Mouse (Mus musculus): ENCODE results near the gene Cdkl1. TPM values are rescaled to one million over a fixed set of nuclear protein-coding genes. Genes with fewer than 3 reads are reported as not detected.

Gene Cdkl1
- polyA plus RNA-seq, 1 experiment from 2014 or later, result 0.81 TPM

- Histone ChIP-seq H3K9ac (ENCODE audit: low read length) (no peak overlapping the region), H3K9me3 (ENCODE audit: control insufficient read depth, low read length) (no peaks in the 10 kb centered on the region), H3K4me3 (ENCODE audit: low read depth, low read length) (no peak overlapping the region), H3K27ac (ENCODE audit: low read depth, low read length) (no peak overlapping the region), H3K4me1 (replicated peaks; ENCODE audit: control insufficient read depth, insufficient read depth, low read length) (peaks cover 8% of the 10 kb centered on the region; the same call in 1 of the 2 replicates), H3K36me3 (ENCODE audit: control insufficient read depth, insufficient read depth, low read length) (no peaks in the 10 kb centered on the region), H3K27me3 (ENCODE audit: control insufficient read depth, insufficient read depth, low read length) (no peaks in the 10 kb centered on the region), H3K4me2 (ENCODE audit: low read depth, low read length, severe bottlenecking) (no peak overlapping the region)
- no peak for DNase-seq (ENCODE audit: low spot score)
- 73% methylated on average over 3 of the region's 3 CpGs for WGBS
- ATAC-seq (replicated peaks; ENCODE audit: low FRiP score), result no peak
Observed at GRCm38 (mm10) chr12:69812986-69813385, 21.9 kb upstream of the Cdkl1 start.

GRCm38 (mm10) chr12:69811976-69812375, 20.9 kb upstream of the Cdkl1 start:
- no peak for DNase-seq (ENCODE audit: low spot score)
- no peaks in the 10 kb centered on the region for H3K36me3 ChIP-seq (ENCODE audit: control insufficient read depth, insufficient read depth, low read length)

DNA sequence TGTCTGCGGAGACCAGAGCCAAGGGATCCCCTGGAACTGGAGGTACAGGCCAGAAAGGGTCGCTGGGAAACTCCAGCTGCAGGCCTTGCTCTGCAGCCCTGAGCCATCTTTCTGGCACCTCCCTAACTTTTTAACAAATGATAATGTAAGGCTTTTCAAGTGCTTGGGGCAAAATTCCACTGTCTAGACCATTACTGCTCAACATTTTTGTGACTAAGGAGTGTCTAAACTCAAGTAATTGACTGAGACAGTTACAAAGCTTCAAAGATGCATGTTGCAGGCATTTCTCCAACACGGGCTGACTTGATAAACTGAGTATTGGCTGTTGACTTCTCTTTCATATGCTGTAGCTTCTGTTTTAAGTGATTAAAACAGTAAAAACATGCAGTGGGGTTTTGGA, 18.4 kb upstream of the Cdkl1 start:
- Histone ChIP-seq H3K9me3 (ENCODE audit: control insufficient read depth, low read length) (no peaks in the 10 kb centered on the region), H3K4me3 (ENCODE audit: low read depth, low read length) (no peak overlapping the region), H3K36me3 (ENCODE audit: control insufficient read depth, insufficient read depth, low read length) (no peaks in the 10 kb centered on the region), H3K27me3 (ENCODE audit: control insufficient read depth, insufficient read depth, low read length) (no peaks in the 10 kb centered on the region), H3K27ac (ENCODE audit: low read depth, low read length) (no peak overlapping the region), H3K9ac (ENCODE audit: low read length) (no peak overlapping the region), H3K4me1 (replicated peaks; ENCODE audit: control insufficient read depth, insufficient read depth, low read length) (peaks cover 5% of the 10 kb centered on the region; the same call in 1 of the 2 replicates), H3K4me2 (ENCODE audit: low read depth, low read length, severe bottlenecking) (no peak overlapping the region)
- WGBS, result 93% methylated on average over 3 of the region's 3 CpGs
- ATAC-seq (replicated peaks; ENCODE audit: low FRiP score) (no peak), DNase-seq (ENCODE audit: low spot score) (no peak)

More at GRCm38 (mm10) chr12:69811976-69812375, 20.9 kb upstream of the Cdkl1 start:
- no peak overlapping the region for H3K27ac ChIP-seq (ENCODE audit: low read depth, low read length)
- no peak overlapping the region for H3K4me2 ChIP-seq (ENCODE audit: low read depth, low read length, severe bottlenecking)
- H3K27me3 ChIP-seq (ENCODE audit: control insufficient read depth, insufficient read depth, low read length), result no peaks in the 10 kb centered on the region
- no peak overlapping the region for H3K9ac ChIP-seq (ENCODE audit: low read length)
- no peak overlapping the region for H3K4me3 ChIP-seq (ENCODE audit: low read depth, low read length)
- H3K9me3 ChIP-seq (ENCODE audit: control insufficient read depth, low read length), result no peaks in the 10 kb centered on the region
- WGBS, result 40% methylated on average over 1 of the region's 1 CpGs
- ATAC-seq (replicated peaks; ENCODE audit: low FRiP score), result no peak
- H3K4me1 ChIP-seq (replicated peaks; ENCODE audit: control insufficient read depth, insufficient read depth, low read length), result peaks cover 8% of the 10 kb centered on the region; the same call in 1 of the 2 replicates

DNA sequence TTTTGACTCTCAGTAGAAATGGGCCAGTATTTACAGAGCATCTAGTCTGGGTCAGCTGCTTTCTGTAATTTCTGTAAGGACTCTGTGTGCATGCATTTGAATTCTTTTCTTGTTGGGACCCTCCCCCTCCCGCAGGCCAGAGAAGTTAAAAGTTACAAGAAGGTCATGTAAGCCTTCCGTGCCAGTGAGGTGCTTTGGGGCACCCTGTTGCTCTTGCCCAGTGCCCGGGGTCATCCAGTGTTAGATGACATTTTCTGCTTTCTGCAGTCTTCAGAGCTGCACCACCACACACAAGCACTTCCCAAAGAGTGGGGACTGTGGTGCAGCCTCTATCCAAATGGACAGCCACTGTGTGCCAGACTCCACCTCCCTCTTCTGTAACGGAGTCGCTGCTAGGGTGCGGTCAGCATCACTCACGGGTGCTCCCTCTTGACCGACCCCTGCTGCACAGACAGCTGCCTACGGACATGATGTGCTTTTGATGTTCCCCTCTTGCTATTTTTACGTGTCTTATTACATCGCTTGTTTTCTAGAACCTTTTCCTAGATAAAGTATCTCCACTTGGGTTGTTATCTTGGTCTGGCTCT, 16.4 kb upstream of the Cdkl1 start:
- Histone ChIP-seq H3K4me1 (replicated peaks; ENCODE audit: control insufficient read depth, insufficient read depth, low read length) (no peaks in the 10 kb centered on the region), H3K27me3 (ENCODE audit: control insufficient read depth, insufficient read depth, low read length) (no peaks in the 10 kb centered on the region), H3K9me3 (ENCODE audit: control insufficient read depth, low read length) (no peaks in the 10 kb centered on the region), H3K36me3 (ENCODE audit: control insufficient read depth, insufficient read depth, low read length) (no peaks in the 10 kb centered on the region), H3K4me2 (ENCODE audit: low read depth, low read length, severe bottlenecking) (no peak overlapping the region), H3K4me3 (ENCODE audit: low read depth, low read length) (no peak overlapping the region), H3K27ac (ENCODE audit: low read depth, low read length) (no peak overlapping the region), H3K9ac (ENCODE audit: low read length) (no peak overlapping the region)
- WGBS, result 81% methylated on average over 11 of the region's 11 CpGs
- no peak for ATAC-seq (replicated peaks; ENCODE audit: low FRiP score)
- DNase-seq (ENCODE audit: low spot score), result no peak

DNA sequence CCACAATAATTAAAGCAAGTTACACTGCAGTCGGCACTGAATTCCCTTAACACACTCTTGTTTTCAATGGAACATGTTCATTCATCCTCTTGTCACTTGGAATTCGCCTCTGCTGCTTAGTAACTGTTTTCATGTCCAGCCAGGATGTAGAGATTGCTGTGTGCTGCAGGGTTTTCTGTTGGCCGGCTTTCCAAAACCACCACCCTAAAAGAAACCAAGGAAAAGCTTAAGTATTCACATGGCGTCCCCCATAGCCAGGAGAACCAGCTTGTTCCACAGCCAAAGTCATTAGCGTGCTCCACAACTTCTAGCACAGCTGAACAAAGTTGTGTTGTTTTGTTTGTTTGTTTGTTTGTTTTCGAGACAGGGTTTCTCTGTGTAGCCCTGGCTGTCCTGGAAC, 14.1 kb upstream of the Cdkl1 start:
- no peak for DNase-seq (ENCODE audit: low spot score)
- H3K36me3 ChIP-seq (ENCODE audit: control insufficient read depth, insufficient read depth, low read length), result no peaks in the 10 kb centered on the region

GRCm38 (mm10) chr12:69804393-69805070, 13.5 kb upstream of the Cdkl1 start:
- H3K9ac ChIP-seq (ENCODE audit: low read length), result no peak overlapping the region
- DNase-seq (ENCODE audit: low spot score) (no peak), ATAC-seq (replicated peaks; ENCODE audit: low FRiP score) (no peak)
- WGBS, result 94% methylated on average over 10 of the region's 10 CpGs
- H3K27me3 ChIP-seq (ENCODE audit: control insufficient read depth, insufficient read depth, low read length), result no peaks in the 10 kb centered on the region
- H3K27ac ChIP-seq (ENCODE audit: low read depth, low read length), result no peak overlapping the region
- no peaks in the 10 kb centered on the region for H3K4me1 ChIP-seq (replicated peaks; ENCODE audit: control insufficient read depth, insufficient read depth, low read length)
- no peak overlapping the region for H3K4me2 ChIP-seq (ENCODE audit: low read depth, low read length, severe bottlenecking)
- H3K36me3 ChIP-seq (ENCODE audit: control insufficient read depth, insufficient read depth, low read length), result no peaks in the 10 kb centered on the region
- H3K4me3 ChIP-seq (ENCODE audit: low read depth, low read length), result no peak overlapping the region
- no peaks in the 10 kb centered on the region for H3K9me3 ChIP-seq (ENCODE audit: control insufficient read depth, low read length)

More for the DNA sequence above, 14.1 kb upstream of the Cdkl1 start:
- Histone ChIP-seq H3K9ac (ENCODE audit: low read length) (no peak overlapping the region), H3K27ac (ENCODE audit: low read depth, low read length) (no peak overlapping the region), H3K4me1 (replicated peaks; ENCODE audit: control insufficient read depth, insufficient read depth, low read length) (no peaks in the 10 kb centered on the region), H3K4me3 (ENCODE audit: low read depth, low read length) (no peak overlapping the region), H3K27me3 (ENCODE audit: control insufficient read depth, insufficient read depth, low read length) (no peaks in the 10 kb centered on the region), H3K9me3 (ENCODE audit: control insufficient read depth, low read length) (no peaks in the 10 kb centered on the region), H3K4me2 (ENCODE audit: low read depth, low read length, severe bottlenecking) (no peak overlapping the region)
- 91% methylated on average over 6 of the region's 6 CpGs for WGBS
- no peak for ATAC-seq (replicated peaks; ENCODE audit: low FRiP score)

GRCm38 (mm10) chr12:69803196-69803595, 12.1 kb upstream of the Cdkl1 start:
- Histone ChIP-seq H3K27me3 (ENCODE audit: control insufficient read depth, insufficient read depth, low read length) (no peaks in the 10 kb centered on the region), H3K4me3 (ENCODE audit: low read depth, low read length) (no peak overlapping the region), H3K9me3 (ENCODE audit: control insufficient read depth, low read length) (no peaks in the 10 kb centered on the region), H3K27ac (ENCODE audit: low read depth, low read length) (no peak overlapping the region), H3K4me2 (ENCODE audit: low read depth, low read length, severe bottlenecking) (no peak overlapping the region), H3K4me1 (replicated peaks; ENCODE audit: control insufficient read depth, insufficient read depth, low read length) (no peaks in the 10 kb centered on the region), H3K36me3 (ENCODE audit: control insufficient read depth, insufficient read depth, low read length) (no peaks in the 10 kb centered on the region), H3K9ac (ENCODE audit: low read length) (no peak overlapping the region)
- DNase-seq (ENCODE audit: low spot score), result no peak
- no peak for ATAC-seq (replicated peaks; ENCODE audit: low FRiP score)
- WGBS, result 87% methylated on average over 5 of the region's 6 CpGs

- no peak overlapping the region for H3K4me2 ChIP-seq (ENCODE audit: low read depth, low read length, severe bottlenecking)
- no peaks in the 10 kb centered on the region for H3K9me3 ChIP-seq (ENCODE audit: control insufficient read depth, low read length)
- H3K36me3 ChIP-seq (ENCODE audit: control insufficient read depth, insufficient read depth, low read length), result no peaks in the 10 kb centered on the region
- 88% methylated on average over 4 of the region's 4 CpGs for WGBS
- no peaks in the 10 kb centered on the region for H3K4me1 ChIP-seq (replicated peaks; ENCODE audit: control insufficient read depth, insufficient read depth, low read length)
- H3K27ac ChIP-seq (ENCODE audit: low read depth, low read length), result no peak overlapping the region
- no peak overlapping the region for H3K4me3 ChIP-seq (ENCODE audit: low read depth, low read length)
- DNase-seq (ENCODE audit: low spot score) (no peak), ATAC-seq (replicated peaks; ENCODE audit: low FRiP score) (no peak)
- H3K27me3 ChIP-seq (ENCODE audit: control insufficient read depth, insufficient read depth, low read length), result no peaks in the 10 kb centered on the region
- no peak overlapping the region for H3K9ac ChIP-seq (ENCODE audit: low read length)
Observed at GRCm38 (mm10) chr12:69800586-69800985, 9.5 kb upstream of the Cdkl1 start.

DNA sequence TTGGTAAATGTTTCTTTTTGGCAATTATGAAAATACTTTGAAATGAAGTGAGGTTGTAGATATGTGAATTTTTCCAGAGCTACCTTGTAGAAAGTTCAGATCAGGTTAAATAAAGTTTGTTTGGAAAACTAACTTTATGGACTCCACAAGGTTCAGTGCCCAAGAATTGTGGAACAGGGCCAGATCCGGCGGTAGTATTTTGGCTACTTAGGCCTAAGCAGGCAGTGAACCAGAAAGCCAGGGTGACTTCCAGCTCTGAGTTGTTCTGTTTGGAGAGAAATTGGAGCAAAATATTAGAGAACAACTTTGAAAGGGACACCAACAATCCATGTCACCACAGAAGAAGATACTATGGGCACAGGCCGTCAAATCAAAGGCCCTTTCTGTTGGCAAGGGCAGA, 5.2 kb upstream of the Cdkl1 start:
- H3K36me3 ChIP-seq (ENCODE audit: control insufficient read depth, insufficient read depth, low read length), result no peaks in the 10 kb centered on the region
- 94% methylated on average over 3 of the region's 3 CpGs for whole genome bisulfite sequencing
- no peaks in the 10 kb centered on the region for H3K9me3 ChIP-seq (ENCODE audit: control insufficient read depth, low read length)
- no peak overlapping the region for H3K4me2 ChIP-seq (ENCODE audit: low read depth, low read length, severe bottlenecking)
- H3K27ac ChIP-seq (ENCODE audit: low read depth, low read length), result no peak overlapping the region
- H3K4me1 ChIP-seq (replicated peaks; ENCODE audit: control insufficient read depth, insufficient read depth, low read length), result no peaks in the 10 kb centered on the region; the same call in 1 of the 2 replicates
- H3K27me3 ChIP-seq (ENCODE audit: control insufficient read depth, insufficient read depth, low read length), result peaks cover 1% of the 10 kb centered on the region; the same call in 1 of the 2 replicates
- no peak for ATAC-seq (replicated peaks; ENCODE audit: low FRiP score)
- DNase-seq (ENCODE audit: low spot score), result no peak
- no peak overlapping the region for H3K4me3 ChIP-seq (ENCODE audit: low read depth, low read length)
- H3K9ac ChIP-seq (ENCODE audit: low read length), result no peak overlapping the region
